Mouse (Mus musculus): ENCODE measurements around the gene Lrrc32. TPM values are rescaled to one million over a fixed set of nuclear protein-coding genes. Genes with fewer than 3 reads are reported as not detected.

Lrrc32 gene
- polyA plus RNA-seq, 1 experiment from 2014 or later, result 2.4 TPM

Other genes with a start within 250 kb of the Lrrc32 start
- 24.6 and 26.4 TPM in 2 replicates for gene Acer3, start 168.1 kb upstream of the Lrrc32 start, polyA plus RNA-seq (2014; fragmentation: Nextera tagmentation; extraction: Ambion mirVana)
- 15.2 and 16.0 TPM in 2 replicates for gene Tsku, start 128.0 kb upstream of the Lrrc32 start, polyA plus RNA-seq (2014; fragmentation: Nextera tagmentation; extraction: Ambion mirVana)
- not detected in 2 replicates for gene Gucy2d, start 48.9 kb upstream of the Lrrc32 start, polyA plus RNA-seq (2014; fragmentation: Nextera tagmentation; extraction: Ambion mirVana)
- gene Emsy, start 167.5 kb downstream of the Lrrc32 start, polyA plus RNA-seq (2014; fragmentation: Nextera tagmentation; extraction: Ambion mirVana), result 64.3 and 72.9 TPM in 2 replicates
- 78.3 and 87.2 TPM in 2 replicates for gene Thap12, start 213.8 kb downstream of the Lrrc32 start, polyA plus RNA-seq (2014; fragmentation: Nextera tagmentation; extraction: Ambion mirVana)

All from limb, embryonic 11.5 days (tissue).